Mouse (Mus musculus) stomach, embryonic 14.5 days (tissue): ENCODE results near the gene Cenpa. TPM values are rescaled to one million over a fixed set of nuclear protein-coding genes. Genes with fewer than 3 reads are reported as not detected.

Experiments used
- ATAC-seq: fragments of 200-750 bp; cut with Nextera tagmentation; 2 replicates; pipeline ENCODE4 v1.8.0; 2017; ENCODE audit warnings: low read depth, moderate TSS enrichment; ENCODE audit not compliant: insufficient number of reproducible peaks, insufficient read depth, low FRiP score
- H3K27ac ChIP-seq: fragments of 300-500 bp; sonication (generic); 2 replicates; pipeline ENCODE4 v1.5.1; 2014; ENCODE audit warnings: mild to moderate bottlenecking, low read length, moderate library complexity, mixed read lengths
- H3K27me3 ChIP-seq: fragments of 300-500 bp; sonication (generic); 2 replicates; pipeline ENCODE4 v1.6.1; 2014; ENCODE audit warnings: low read length, control low read depth, mixed read lengths; ENCODE audit not compliant: control insufficient read depth, insufficient read depth
- H3K36me3 ChIP-seq: fragments of 300-500 bp; sonication (generic); 2 replicates; pipeline ENCODE4 v1.6.1; 2014; ENCODE audit warnings: mild to moderate bottlenecking, control low read depth, low read length, moderate library complexity, mixed read lengths; ENCODE audit not compliant: control insufficient read depth, insufficient read depth
- H3K4me1 ChIP-seq: fragments of 300-500 bp; sonication (generic); 2 replicates; pipeline ENCODE4 v1.6.1; 2014; ENCODE audit warnings: low read length, control low read depth, mixed read lengths; ENCODE audit not compliant: control insufficient read depth, insufficient read depth
- H3K4me2 ChIP-seq: fragments of 300-500 bp; sonication (generic); replicated peaks from 2 replicates; pipeline ENCODE4 v1.6.1; 2014; ENCODE audit warnings: low read depth, low read length, control low read depth
- H3K4me3 ChIP-seq: fragments of 300-500 bp; sonication (generic); 2 replicates; pipeline ENCODE4 v1.5.1; 2014; ENCODE audit warnings: low read depth, low read length, control low read depth
- H3K9ac ChIP-seq: fragments of 300-500 bp; sonication (generic); replicated peaks from 2 replicates; pipeline ENCODE4 v1.6.1; 2014; ENCODE audit warnings: low read depth, mild to moderate bottlenecking, control low read depth, low read length, moderate library complexity, mixed read lengths
- H3K9me3 ChIP-seq: fragments of 300-500 bp; sonication (generic); 2 replicates; pipeline ENCODE4 v1.6.1; 2016; ENCODE audit warnings: low read depth, low read length, control low read depth; ENCODE audit not compliant: control insufficient read depth
- WGBS: fragments of 180-500 bp; shearing (Covaris S2); extraction: QIAGEN DNeasy Blood & Tissue Kit; methylation state at CpG from one replicate; pipeline ENCODE4 v1.1.7; 2014; 5-methylcytosine and 5-hydroxymethylcytosine counted together
- polyA plus RNA-seq: library from polyadenylated mRNA; unstranded; fragments of >200 nt; fragmentation: Nextera tagmentation; extraction: Ambion mirVana; gene quantifications from 2 replicates; pipeline ENCODE4 v1.2.1, GENCODE M21; 2014

Gene Cenpa
- polyA plus RNA-seq, 1 experiment from 2014 or later, result 303 TPM

GRCm38 (mm10) chr5:30622177-30622840 is 44.3 kb upstream of the Cenpa start:
- no peak overlapping the region for H3K27ac ChIP-seq
- H3K27me3 ChIP-seq, result peaks cover 5% of the 10 kb centered on the region
- 0 out of 2 replicates have a peak, but pooled peaks have one; percentile 11 for ATAC-seq
- peaks cover 18% of the 10 kb centered on the region for H3K4me1 ChIP-seq
- peak overlapping the region; percentile 7; the same call in 1 of the 2 replicates for H3K9ac ChIP-seq
- H3K4me2 ChIP-seq, result peak overlapping the region; percentile 57
- peak overlapping the region; percentile 34 for H3K4me3 ChIP-seq
- 5% methylated on average over 69 of the region's 69 CpGs for WGBS
- no peaks in the 10 kb centered on the region for H3K9me3 ChIP-seq
- no peaks in the 10 kb centered on the region for H3K36me3 ChIP-seq

GRCm38 (mm10) chr5:30622841-30623185 is 43.8 kb upstream of the Cenpa start:
- peaks cover 17% of the 10 kb centered on the region for H3K4me1 ChIP-seq
- H3K9me3 ChIP-seq, result no peaks in the 10 kb centered on the region
- H3K27me3 ChIP-seq, result peaks cover 5% of the 10 kb centered on the region
- H3K4me2 ChIP-seq, result peak overlapping the region; percentile 57
- peak overlapping the region; percentile 34 for H3K4me3 ChIP-seq
- no peak overlapping the region for H3K27ac ChIP-seq
- ATAC-seq, result no peak
- peak overlapping the region; percentile 30; the same call in 1 of the 2 replicates for H3K9ac ChIP-seq
- H3K36me3 ChIP-seq, result no peaks in the 10 kb centered on the region
- WGBS, result 4% methylated on average over 10 of the region's 10 CpGs

GRCm38 (mm10) chr5:30623380-30623779 is 43.2 kb upstream of the Cenpa start:
- ATAC-seq, result no peak
- no peak overlapping the region for H3K9ac ChIP-seq
- H3K9me3 ChIP-seq, result no peaks in the 10 kb centered on the region
- peaks cover 14% of the 10 kb centered on the region for H3K4me1 ChIP-seq
- H3K27me3 ChIP-seq, result peaks cover 5% of the 10 kb centered on the region
- no peak overlapping the region for H3K27ac ChIP-seq
- no peaks in the 10 kb centered on the region for H3K36me3 ChIP-seq
- H3K4me2 ChIP-seq, result peak overlapping the region; percentile 57; the same call in 1 of the 2 replicates
- H3K4me3 ChIP-seq, result no peak overlapping the region
- 56% methylated on average over 2 of the region's 2 CpGs for WGBS

- ATAC-seq, result no peak
- Histone ChIP-seq H3K4me2 (no peak overlapping the region), H3K4me3 (no peak overlapping the region), H3K9ac (no peak overlapping the region), H3K27ac (no peak overlapping the region), H3K36me3 (no peaks in the 10 kb centered on the region), H3K4me1 (peaks cover 14% of the 10 kb centered on the region), H3K27me3 (peaks cover 5% of the 10 kb centered on the region), H3K9me3 (no peaks in the 10 kb centered on the region)
- WGBS, result 57% methylated on average over 1 of the region's 1 CpGs
Observed at GRCm38 (mm10) chr5:30624311-30624710, 42.3 kb upstream of the Cenpa start.

- H3K9ac ChIP-seq, result no peak overlapping the region
- no peaks in the 10 kb centered on the region for H3K36me3 ChIP-seq
- no peak overlapping the region for H3K4me3 ChIP-seq
- H3K4me1 ChIP-seq, result peaks cover 14% of the 10 kb centered on the region
- H3K27ac ChIP-seq, result no peak overlapping the region
- no peak for ATAC-seq
- no peaks in the 10 kb centered on the region for H3K9me3 ChIP-seq
- no peak overlapping the region for H3K4me2 ChIP-seq
- WGBS, result 29% methylated on average over 4 of the region's 4 CpGs
- H3K27me3 ChIP-seq, result peaks cover 5% of the 10 kb centered on the region
Observed at GRCm38 (mm10) chr5:30624908-30625307, 41.7 kb upstream of the Cenpa start.

GRCm38 (mm10) chr5:30625379-30625778 is 41.2 kb upstream of the Cenpa start:
- Histone ChIP-seq H3K36me3 (no peaks in the 10 kb centered on the region), H3K4me1 (peaks cover 14% of the 10 kb centered on the region), H3K4me2 (no peak overlapping the region), H3K4me3 (no peak overlapping the region), H3K9ac (no peak overlapping the region), H3K27ac (no peak overlapping the region), H3K9me3 (no peaks in the 10 kb centered on the region), H3K27me3 (peaks cover 5% of the 10 kb centered on the region)
- 57% methylated on average over 3 of the region's 3 CpGs for WGBS
- ATAC-seq, result no peak

- Histone ChIP-seq H3K4me1 (peaks cover 14% of the 10 kb centered on the region), H3K36me3 (no peaks in the 10 kb centered on the region), H3K9me3 (no peaks in the 10 kb centered on the region), H3K9ac (no peak overlapping the region), H3K27me3 (peaks cover 3% of the 10 kb centered on the region), H3K4me3 (no peak overlapping the region), H3K27ac (no peak overlapping the region), H3K4me2 (no peak overlapping the region)
- WGBS, result 74% methylated on average over 8 of the region's 8 CpGs
- no peak for ATAC-seq
Observed at GRCm38 (mm10) chr5:30626331-30627105, 40.1 kb upstream of the Cenpa start.

GRCm38 (mm10) chr5:30628511-30628910 is 38.1 kb upstream of the Cenpa start:
- no peaks in the 10 kb centered on the region for H3K9me3 ChIP-seq
- no peak overlapping the region for H3K4me3 ChIP-seq
- no peak for ATAC-seq
- H3K9ac ChIP-seq, result no peak overlapping the region
- WGBS, result 74% methylated on average over 3 of the region's 3 CpGs
- H3K27ac ChIP-seq, result no peak overlapping the region
- no peaks in the 10 kb centered on the region for H3K27me3 ChIP-seq
- H3K4me1 ChIP-seq, result peaks cover 3% of the 10 kb centered on the region; the same call in 1 of the 2 replicates
- H3K4me2 ChIP-seq, result no peak overlapping the region
- no peaks in the 10 kb centered on the region for H3K36me3 ChIP-seq
